Mouse (Mus musculus): Measurements from ENCODE around the gene Pde6b. TPM values are rescaled to one million over a fixed set of nuclear protein-coding genes. Genes with fewer than 3 reads are reported as not detected.
A peak's percentile ranks its signal among the peaks of the same experiment; 100 is the strongest.

Gene Pde6b
- polyA plus RNA-seq, 1 experiment, result not detected

GRCm38 (mm10) chr5:108462446-108462845, 74.3 kb downstream of the Pde6b start:
- Histone ChIP-seq H3K27me3 (ENCODE audit: control insufficient read depth, insufficient read depth, low read length) (no peaks in the 10 kb centered on the region), H3K4me3 (ENCODE audit: low read depth, low read length) (peak overlapping the region; percentile 72), H3K36me3 (ENCODE audit: control insufficient read depth, insufficient read depth, low read length) (no peaks in the 10 kb centered on the region), H3K27ac (ENCODE audit: insufficient read depth, low read depth, low read length) (peak overlapping the region; percentile 39), H3K4me1 (ENCODE audit: control insufficient read depth, insufficient read depth, insufficient read length, low read length) (peaks cover 6% of the 10 kb centered on the region; the same call in 1 of the 2 replicates)
- peak; percentile 34; the same call in 1 of the 2 replicates for TF ChIP-seq POLR2A (IDR thresholded peaks at IDR 0.05; ENCODE audit: low read depth, low read length)
- TF ChIP-seq CTCF (IDR thresholded peaks at IDR 0.05; ENCODE audit: extremely low read depth, insufficient read length, insufficient replicate concordance, low read depth, low read length), result no peak
- WGBS, result 15% methylated on average over 4 of the region's 4 CpGs

DNA sequence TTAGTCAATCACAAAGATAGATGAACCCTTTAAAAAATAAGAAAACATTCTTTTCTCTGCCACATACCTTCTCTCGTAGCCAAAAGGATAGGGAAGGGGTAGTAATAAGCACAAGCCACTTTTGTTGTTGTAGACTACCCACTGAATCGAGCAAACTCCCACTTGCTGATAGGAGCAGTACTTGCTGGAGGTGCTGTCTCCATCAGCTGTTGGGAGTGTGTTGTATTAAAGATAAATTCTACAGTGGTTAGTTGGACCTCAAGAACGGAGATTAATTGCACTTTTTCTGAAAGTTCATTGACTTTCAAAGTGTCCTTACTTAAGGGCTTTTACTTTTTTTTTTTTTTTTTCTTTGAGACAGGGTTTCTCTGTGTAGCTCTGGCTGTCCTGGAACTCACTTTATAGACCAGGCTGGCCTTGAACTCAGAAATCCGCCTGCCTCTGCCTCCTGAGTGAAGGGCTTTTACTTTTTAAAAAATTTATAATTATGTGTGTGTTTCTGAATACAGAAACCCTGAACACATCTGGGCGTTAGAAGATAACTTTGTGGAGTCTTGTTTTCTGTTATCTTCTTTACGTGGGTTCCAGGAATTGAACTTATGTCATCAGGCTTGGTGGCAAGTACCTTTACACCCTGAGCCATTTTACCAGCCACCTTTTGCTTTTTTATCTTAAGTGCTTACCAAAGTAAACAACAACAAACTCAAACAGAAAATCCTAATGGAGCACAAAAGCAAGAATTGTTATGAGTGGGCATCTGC, 77.1 kb downstream of the Pde6b start:
- Histone ChIP-seq H3K4me1 (ENCODE audit: control insufficient read depth, insufficient read depth, insufficient read length, low read length) (peaks cover 6% of the 10 kb centered on the region; the same call in 1 of the 2 replicates), H3K36me3 (ENCODE audit: control insufficient read depth, insufficient read depth, low read length) (no peaks in the 10 kb centered on the region), H3K27ac (ENCODE audit: insufficient read depth, low read depth, low read length) (no peak overlapping the region), H3K27me3 (ENCODE audit: control insufficient read depth, insufficient read depth, low read length) (no peaks in the 10 kb centered on the region), H3K4me3 (ENCODE audit: low read depth, low read length) (no peak overlapping the region)
- TF ChIP-seq CTCF (IDR thresholded peaks at IDR 0.05; ENCODE audit: extremely low read depth, insufficient read length, insufficient replicate concordance, low read depth, low read length) (no peak), POLR2A (IDR thresholded peaks at IDR 0.05; ENCODE audit: low read depth, low read length) (no peak)
- WGBS, result 72% methylated on average over 6 of the region's 6 CpGs

DNA sequence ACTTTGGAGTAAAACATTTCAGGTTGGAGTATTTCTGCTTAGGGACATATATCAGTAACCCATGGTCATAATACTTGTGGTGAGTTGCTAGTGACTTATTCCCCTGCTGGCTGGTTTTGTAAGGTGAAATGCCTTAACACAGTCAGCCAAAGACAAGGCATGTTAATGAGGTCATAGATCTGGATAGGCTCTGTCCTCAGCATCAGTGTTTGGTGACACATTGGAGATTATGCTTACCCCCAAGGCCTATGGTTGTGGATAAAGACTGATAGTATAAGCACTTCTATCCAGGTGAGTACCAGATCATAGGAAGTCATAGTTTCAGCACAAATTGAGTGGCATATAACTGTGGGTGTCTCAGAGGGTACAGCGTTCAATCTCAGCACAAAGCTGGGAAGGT, 78.5 kb downstream of the Pde6b start:
- Histone ChIP-seq H3K27me3 (ENCODE audit: control insufficient read depth, insufficient read depth, low read length) (no peaks in the 10 kb centered on the region), H3K4me3 (ENCODE audit: low read depth, low read length) (no peak overlapping the region), H3K4me1 (ENCODE audit: control insufficient read depth, insufficient read depth, insufficient read length, low read length) (peaks cover 6% of the 10 kb centered on the region; the same call in 1 of the 2 replicates), H3K36me3 (ENCODE audit: control insufficient read depth, insufficient read depth, low read length) (no peaks in the 10 kb centered on the region; the same call in 1 of the 2 replicates), H3K27ac (ENCODE audit: insufficient read depth, low read depth, low read length) (no peak overlapping the region)
- TF ChIP-seq CTCF (IDR thresholded peaks at IDR 0.05; ENCODE audit: extremely low read depth, insufficient read length, insufficient replicate concordance, low read depth, low read length) (no peak), POLR2A (IDR thresholded peaks at IDR 0.05; ENCODE audit: low read depth, low read length) (no peak)
- WGBS, result 96% methylated on average over 1 of the region's 1 CpGs

DNA sequence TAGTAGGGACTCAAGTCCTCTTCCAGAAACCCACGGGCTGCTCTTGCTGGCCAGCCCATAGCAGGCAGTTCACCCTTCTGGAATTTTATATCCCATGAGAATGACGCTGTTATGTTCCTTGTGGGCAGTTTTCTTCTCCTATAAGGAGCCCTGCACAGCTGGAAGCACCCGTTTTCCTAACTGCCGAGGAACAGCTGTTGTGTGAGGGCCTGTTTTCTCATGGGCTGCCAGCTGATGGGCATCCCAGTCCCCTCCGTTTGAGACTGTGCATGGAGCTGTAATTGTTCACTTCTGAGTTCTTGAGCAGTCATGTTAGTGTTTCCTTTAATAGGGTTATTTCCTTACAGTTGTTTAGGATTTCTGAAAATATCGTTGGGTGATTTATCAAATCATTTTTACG, 81.4 kb downstream of the Pde6b start:
- WGBS, result 74% methylated on average over 7 of the region's 7 CpGs
- Histone ChIP-seq H3K27ac (ENCODE audit: insufficient read depth, low read depth, low read length) (no peak overlapping the region), H3K4me1 (ENCODE audit: control insufficient read depth, insufficient read depth, insufficient read length, low read length) (no peaks in the 10 kb centered on the region), H3K27me3 (ENCODE audit: control insufficient read depth, insufficient read depth, low read length) (no peaks in the 10 kb centered on the region), H3K36me3 (ENCODE audit: control insufficient read depth, insufficient read depth, low read length) (peaks cover 18% of the 10 kb centered on the region), H3K4me3 (ENCODE audit: low read depth, low read length) (no peak overlapping the region)
- TF ChIP-seq POLR2A (IDR thresholded peaks at IDR 0.05; ENCODE audit: low read depth, low read length) (no peak), CTCF (IDR thresholded peaks at IDR 0.05; ENCODE audit: extremely low read depth, insufficient read length, insufficient replicate concordance, low read depth, low read length) (no peak)

DNA sequence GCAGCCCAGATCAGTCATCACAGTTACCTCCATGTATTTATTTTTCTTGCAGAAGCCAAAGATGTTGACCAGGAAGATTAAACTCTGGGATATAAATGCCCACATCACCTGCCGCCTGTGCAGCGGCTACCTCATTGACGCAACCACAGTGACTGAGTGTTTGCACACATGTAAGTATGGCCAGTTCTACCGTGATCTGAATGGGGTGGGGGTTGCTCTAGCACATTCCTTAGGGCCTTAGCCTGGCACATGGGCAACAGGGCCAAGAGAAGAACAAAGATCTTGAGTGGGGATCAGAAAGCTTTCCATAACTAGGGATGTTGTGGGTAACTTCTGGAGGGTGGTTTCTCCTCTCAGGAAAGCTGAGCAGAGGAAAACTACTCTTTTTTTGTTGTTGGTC, 85.5 kb downstream of the Pde6b start:
- Histone ChIP-seq H3K4me3 (ENCODE audit: low read depth, low read length) (no peak overlapping the region), H3K36me3 (ENCODE audit: control insufficient read depth, insufficient read depth, low read length) (peaks cover 50% of the 10 kb centered on the region), H3K27ac (ENCODE audit: insufficient read depth, low read depth, low read length) (no peak overlapping the region), H3K27me3 (ENCODE audit: control insufficient read depth, insufficient read depth, low read length) (no peaks in the 10 kb centered on the region), H3K4me1 (ENCODE audit: control insufficient read depth, insufficient read depth, insufficient read length, low read length) (no peaks in the 10 kb centered on the region)
- 83% methylated on average over 4 of the region's 4 CpGs for WGBS
- TF ChIP-seq POLR2A (IDR thresholded peaks at IDR 0.05; ENCODE audit: low read depth, low read length) (no peak), CTCF (IDR thresholded peaks at IDR 0.05; ENCODE audit: extremely low read depth, insufficient read length, insufficient replicate concordance, low read depth, low read length) (no peak)

- Histone ChIP-seq H3K4me3 (ENCODE audit: low read depth, low read length) (no peak overlapping the region), H3K4me1 (ENCODE audit: control insufficient read depth, insufficient read depth, insufficient read length, low read length) (no peaks in the 10 kb centered on the region), H3K36me3 (ENCODE audit: control insufficient read depth, insufficient read depth, low read length) (peaks cover 53% of the 10 kb centered on the region), H3K27ac (ENCODE audit: insufficient read depth, low read depth, low read length) (no peak overlapping the region), H3K27me3 (ENCODE audit: control insufficient read depth, insufficient read depth, low read length) (no peaks in the 10 kb centered on the region)
- WGBS, result 89% methylated on average over 3 of the region's 3 CpGs
- TF ChIP-seq POLR2A (IDR thresholded peaks at IDR 0.05; ENCODE audit: low read depth, low read length) (no peak), CTCF (IDR thresholded peaks at IDR 0.05; ENCODE audit: extremely low read depth, insufficient read length, insufficient replicate concordance, low read depth, low read length) (no peak)
These were observed 87.8 kb downstream of the Pde6b start for GRCm38 (mm10) chr5:108475977-108476376.

Other genes starting within 250 kb of the Pde6b start
- gene Dr1, start 119.5 kb upstream of the Pde6b start, polyA plus RNA-seq (2012; rRNA removed), result 10.7 and 15.8 TPM in 2 replicates
- 2.5 and 4.7 TPM in 2 replicates for gene Pigg, start 75.8 kb upstream of the Pde6b start, polyA plus RNA-seq (2012; rRNA removed)
- gene Gm42517, start 20.5 kb upstream of the Pde6b start, polyA plus RNA-seq (2012; rRNA removed), result 0.57 and 0.76 TPM in 2 replicates
- 29.0 and 35.2 TPM in 2 replicates for gene Atp5k, start 46.1 kb downstream of the Pde6b start, polyA plus RNA-seq (2012; rRNA removed)
- 4.0 and 12.8 TPM in 2 replicates for gene Mfsd7a, start 60.5 kb downstream of the Pde6b start, polyA plus RNA-seq (2012; rRNA removed)
- gene Pcgf3, start 72.8 kb downstream of the Pde6b start, polyA plus RNA-seq (2012; rRNA removed), result 3.3 and 5.1 TPM in 2 replicates
- gene Cplx1, start 161.6 kb downstream of the Pde6b start, polyA plus RNA-seq (2012; rRNA removed), result 0.25 and 0.29 TPM in 2 replicates
- 75.5 and 152 TPM in 2 replicates for gene Gak, start 241.4 kb downstream of the Pde6b start, polyA plus RNA-seq (2012; rRNA removed)
- 18.3 and 31.1 TPM in 2 replicates for gene Tmem175, start 241.4 kb downstream of the Pde6b start, polyA plus RNA-seq (2012; rRNA removed)